Mouse (Mus musculus): Measurements from ENCODE around the gene H2-Eb2. TPM values are rescaled to one million over a fixed set of nuclear protein-coding genes. Genes with fewer than 3 reads are reported as not detected.

H2-Eb2 gene
- polyA plus RNA-seq (2014; fragmentation: Illumina TruSeq; extraction: RNeasy Lipid Tissue Mini Kit (QIAGEN cat#74804); ENCODE audit: insufficient read depth, low read depth, low replicate concordance), result 1.6 TPM

DNA sequence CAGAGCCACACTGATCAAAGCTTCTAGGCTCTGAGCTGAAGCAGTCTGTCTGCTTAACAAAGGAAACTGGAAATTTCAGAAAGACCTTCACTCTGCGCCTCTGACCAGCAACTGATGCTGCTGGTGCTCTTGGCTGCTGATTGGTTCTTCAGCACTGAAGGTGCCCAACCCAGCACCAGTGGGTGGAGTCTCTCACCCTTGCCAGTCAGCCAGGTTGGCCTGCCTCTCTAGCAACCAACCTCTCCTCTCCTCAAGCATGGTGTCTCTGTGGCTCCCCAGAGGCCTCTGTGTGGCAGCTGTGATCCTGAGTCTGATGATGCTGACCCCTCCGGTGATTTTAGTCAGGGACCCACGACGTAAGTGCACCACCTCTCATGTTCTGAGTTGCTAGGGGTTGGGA, at the start of gene H2-Eb2:
Gene H2-Eb2, plus strand, starts transcription at position 230 of the 400 bp plus-strand sequence.

DNA sequence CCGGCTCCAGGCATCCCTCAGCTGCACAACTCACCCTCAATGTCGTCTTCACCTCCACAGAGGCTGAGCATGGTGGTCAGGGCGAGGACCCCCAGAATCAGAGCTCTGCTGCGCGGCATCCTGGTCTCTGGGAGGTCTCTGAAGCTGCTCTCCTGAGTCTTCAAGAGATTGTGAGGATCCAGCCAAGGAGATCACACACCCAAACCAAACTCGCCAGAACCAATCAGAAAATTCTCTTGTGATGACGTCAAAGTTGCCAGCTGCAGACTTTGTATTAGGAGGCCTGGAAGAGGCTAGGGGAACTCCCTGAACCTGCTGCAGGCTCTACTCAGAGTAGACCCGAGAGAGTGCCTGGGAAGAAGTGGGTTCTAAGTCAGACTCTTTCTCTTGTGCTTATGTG, 37.8 kb upstream of the H2-Eb2 start, which contains the start of gene H2-Aa:
Gene H2-Aa, minus strand, starts transcription at position 176 of the 400 bp plus-strand sequence.

DNA sequence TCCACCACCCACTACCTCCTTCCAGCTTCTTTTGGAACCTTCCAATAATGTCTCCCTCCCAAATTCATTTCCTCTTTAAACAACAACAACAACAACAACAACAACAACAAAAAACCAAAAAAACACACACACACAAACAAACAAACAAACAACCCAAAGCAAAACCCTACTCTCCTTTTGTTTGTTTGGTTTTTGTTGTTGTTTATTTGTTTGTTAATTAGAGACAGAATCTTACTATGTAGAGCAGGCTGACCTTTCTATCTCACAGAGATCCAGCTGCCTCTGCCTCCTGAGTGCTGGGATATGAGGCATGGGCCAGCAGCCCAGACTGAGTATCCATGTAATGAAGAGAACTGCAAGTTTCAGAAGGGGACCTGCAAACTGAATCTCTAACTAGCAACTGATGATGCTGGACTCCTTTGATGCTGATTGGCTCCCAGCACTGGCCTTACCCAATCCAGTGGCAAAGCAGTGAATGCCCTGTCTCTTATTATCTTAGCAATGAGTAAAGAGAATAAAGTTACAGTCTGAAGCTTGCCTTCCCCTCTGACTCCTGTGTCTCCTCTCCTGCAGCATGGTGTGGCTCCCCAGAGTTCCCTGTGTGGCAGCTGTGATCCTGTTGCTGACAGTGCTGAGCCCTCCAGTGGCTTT, 20.0 kb upstream of the H2-Eb2 start, which contains the start of gene H2-Eb1:
Gene H2-Eb1, plus strand, starts transcription at position 488 of the 651 bp plus-strand sequence.

DNA sequence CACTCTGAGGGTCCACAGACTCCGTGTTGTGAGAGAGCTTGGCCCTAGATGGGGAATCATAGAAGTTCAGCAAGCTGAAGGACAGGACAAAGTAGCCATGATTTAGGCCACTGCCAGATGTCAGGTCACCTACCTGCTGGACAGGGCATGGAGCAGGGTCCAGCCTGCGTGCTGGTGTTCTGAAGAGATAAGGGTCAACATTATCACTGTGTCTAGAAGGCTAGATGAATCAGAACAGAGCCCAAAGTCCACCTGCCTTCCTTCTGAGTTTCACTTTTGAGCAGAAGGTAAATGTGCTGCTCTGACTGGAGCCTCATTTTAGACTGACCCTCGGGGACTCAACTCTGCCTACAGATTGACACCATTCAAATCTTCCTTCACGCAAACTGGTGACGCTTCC, 29.1 kb downstream of the H2-Eb2 start, which contains the start of gene Btnl2:
Gene Btnl2, plus strand, starts transcription at position 284 of the 400 bp plus-strand sequence.

DNA sequence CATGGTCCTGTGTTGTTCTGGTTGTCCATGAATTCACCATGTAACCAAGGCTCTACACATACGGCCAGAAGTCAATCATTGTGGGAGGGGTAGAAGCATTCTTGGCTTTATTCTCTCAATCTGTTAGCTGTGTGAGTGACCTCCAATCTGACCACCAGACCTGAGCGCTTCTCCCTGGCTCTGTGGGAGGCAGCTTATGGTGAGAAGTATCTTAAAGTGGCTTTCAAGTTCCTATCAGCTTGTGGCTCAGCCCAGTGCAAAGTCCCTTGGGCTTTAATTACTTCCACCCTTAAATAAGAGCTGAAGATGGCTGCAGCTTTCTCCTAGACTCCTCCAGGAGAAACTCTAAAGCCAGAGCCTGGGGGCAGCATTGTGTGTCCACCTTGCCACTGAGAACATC, 51.4 kb downstream of the H2-Eb2 start, which contains the start of gene Btnl1:
Gene Btnl1, plus strand, starts transcription at position 286 of the 400 bp plus-strand sequence.

Other genes with a start within 250 kb of the H2-Eb2 start
- 12.5 TPM for gene H2-Oa, start 233.3 kb upstream of the H2-Eb2 start, polyA plus RNA-seq (2014; fragmentation: Illumina TruSeq; extraction: RNeasy Lipid Tissue Mini Kit (QIAGEN cat#74804); ENCODE audit: insufficient read depth, low read depth, low replicate concordance)
- gene H2-DMa, start 206.1 kb upstream of the H2-Eb2 start, polyA plus RNA-seq (2014; fragmentation: Illumina TruSeq; extraction: RNeasy Lipid Tissue Mini Kit (QIAGEN cat#74804); ENCODE audit: insufficient read depth, low read depth, low replicate concordance), result 75.7 TPM
- 94.4 TPM for gene Brd2, start 203.0 kb upstream of the H2-Eb2 start, polyA plus RNA-seq (2014; fragmentation: Illumina TruSeq; extraction: RNeasy Lipid Tissue Mini Kit (QIAGEN cat#74804); ENCODE audit: insufficient read depth, low read depth, low replicate concordance)
- 35.5 TPM for gene H2-DMb2, start 182.4 kb upstream of the H2-Eb2 start, polyA plus RNA-seq (2014; fragmentation: Illumina TruSeq; extraction: RNeasy Lipid Tissue Mini Kit (QIAGEN cat#74804); ENCODE audit: insufficient read depth, low read depth, low replicate concordance)
- gene H2-DMb1, start 172.6 kb upstream of the H2-Eb2 start, polyA plus RNA-seq (2014; fragmentation: Illumina TruSeq; extraction: RNeasy Lipid Tissue Mini Kit (QIAGEN cat#74804); ENCODE audit: insufficient read depth, low read depth, low replicate concordance), result 64.1 TPM
- gene Tap1, start 138.1 kb upstream of the H2-Eb2 start, polyA plus RNA-seq (2014; fragmentation: Illumina TruSeq; extraction: RNeasy Lipid Tissue Mini Kit (QIAGEN cat#74804); ENCODE audit: insufficient read depth, low read depth, low replicate concordance), result 21.5 TPM
- 59.9 TPM for gene Psmb9, start 137.9 kb upstream of the H2-Eb2 start, polyA plus RNA-seq (2014; fragmentation: Illumina TruSeq; extraction: RNeasy Lipid Tissue Mini Kit (QIAGEN cat#74804); ENCODE audit: insufficient read depth, low read depth, low replicate concordance)
- 140 TPM for gene Psmb8, start 127.9 kb upstream of the H2-Eb2 start, polyA plus RNA-seq (2014; fragmentation: Illumina TruSeq; extraction: RNeasy Lipid Tissue Mini Kit (QIAGEN cat#74804); ENCODE audit: insufficient read depth, low read depth, low replicate concordance)
- 47.7 TPM for gene Tap2, start 122.1 kb upstream of the H2-Eb2 start, polyA plus RNA-seq (2014; fragmentation: Illumina TruSeq; extraction: RNeasy Lipid Tissue Mini Kit (QIAGEN cat#74804); ENCODE audit: insufficient read depth, low read depth, low replicate concordance)
- gene H2-Ob, start 86.8 kb upstream of the H2-Eb2 start, polyA plus RNA-seq (2014; fragmentation: Illumina TruSeq; extraction: RNeasy Lipid Tissue Mini Kit (QIAGEN cat#74804); ENCODE audit: insufficient read depth, low read depth, low replicate concordance), result 28.6 TPM
- gene H2-Ab1, start 68.0 kb upstream of the H2-Eb2 start, polyA plus RNA-seq (2014; fragmentation: Illumina TruSeq; extraction: RNeasy Lipid Tissue Mini Kit (QIAGEN cat#74804); ENCODE audit: insufficient read depth, low read depth, low replicate concordance), result 553 TPM
- 647 TPM for gene H2-Aa, start 37.8 kb upstream of the H2-Eb2 start, polyA plus RNA-seq (2014; fragmentation: Illumina TruSeq; extraction: RNeasy Lipid Tissue Mini Kit (QIAGEN cat#74804); ENCODE audit: insufficient read depth, low read depth, low replicate concordance)
- 475 TPM for gene H2-Eb1, start 19.8 kb upstream of the H2-Eb2 start, polyA plus RNA-seq (2014; fragmentation: Illumina TruSeq; extraction: RNeasy Lipid Tissue Mini Kit (QIAGEN cat#74804); ENCODE audit: insufficient read depth, low read depth, low replicate concordance)
- 0.20 TPM for gene Btnl2, start 29.2 kb downstream of the H2-Eb2 start, polyA plus RNA-seq (2014; fragmentation: Illumina TruSeq; extraction: RNeasy Lipid Tissue Mini Kit (QIAGEN cat#74804); ENCODE audit: insufficient read depth, low read depth, low replicate concordance)
- not detected for gene Btnl1, start 51.5 kb downstream of the H2-Eb2 start, polyA plus RNA-seq (2014; fragmentation: Illumina TruSeq; extraction: RNeasy Lipid Tissue Mini Kit (QIAGEN cat#74804); ENCODE audit: insufficient read depth, low read depth, low replicate concordance)
- 0.24 TPM for gene BC051142, start 73.2 kb downstream of the H2-Eb2 start, polyA plus RNA-seq (2014; fragmentation: Illumina TruSeq; extraction: RNeasy Lipid Tissue Mini Kit (QIAGEN cat#74804); ENCODE audit: insufficient read depth, low read depth, low replicate concordance)
- not detected for gene Btnl4, start 151.7 kb downstream of the H2-Eb2 start, polyA plus RNA-seq (2014; fragmentation: Illumina TruSeq; extraction: RNeasy Lipid Tissue Mini Kit (QIAGEN cat#74804); ENCODE audit: insufficient read depth, low read depth, low replicate concordance)
- gene Btnl6, start 191.7 kb downstream of the H2-Eb2 start, polyA plus RNA-seq (2014; fragmentation: Illumina TruSeq; extraction: RNeasy Lipid Tissue Mini Kit (QIAGEN cat#74804); ENCODE audit: insufficient read depth, low read depth, low replicate concordance), result not detected
- 20.4 TPM for gene Notch4, start 238.6 kb downstream of the H2-Eb2 start, polyA plus RNA-seq (2014; fragmentation: Illumina TruSeq; extraction: RNeasy Lipid Tissue Mini Kit (QIAGEN cat#74804); ENCODE audit: insufficient read depth, low read depth, low replicate concordance)